Mouse (Mus musculus): ENCODE measurements around the gene Cdkal1.

- TF ChIP-seq CTCF (conservative IDR thresholded peaks at IDR 0.05; ENCODE audit: insufficient read depth, insufficient read length, low read depth, low read length) (no peak), POLR2A (IDR thresholded peaks at IDR 0.05; ENCODE audit: low read depth, low read length) (no peak)
Observed at GRCm38 (mm10) chr13:29482147-29482863, 373.2 kb downstream of the Cdkal1 start.
